Mouse (Mus musculus): ENCODE data around the gene Trpm8. TPM values are rescaled to one million over a fixed set of nuclear protein-coding genes. Genes with fewer than 3 reads are reported as not detected.

Trpm8 gene
- total and polyA plus RNA-seq, 3 experiments: not detected

- peaks cover 15% of the 10 kb centered on the region for H3K27me3 ChIP-seq (replicated peaks)
- dilution Hi-C loops (cut with MboI; ENCODE audit: extremely low pct_ligation_motif_present, extremely low pct_unique_long_range_greater_than_20kb, low sequenced_read_pairs): no loop called here
- no peaks in the 10 kb centered on the region for H3K4me1 ChIP-seq (ENCODE audit: control insufficient read depth in 1 of 2, insufficient read depth in 2 of 2)
- H3K4me3 ChIP-seq (replicated peaks in 1 of 3; ENCODE audit: low read depth in 2 of 3, low read length in 2 of 3, poor library complexity in 1 of 3): no peak overlapping the region
- H3K36me3 ChIP-seq (replicated peaks in 1 of 2; ENCODE audit: control insufficient read depth in 1 of 2, insufficient read depth in 1 of 2, low read length in 1 of 2): no peaks in the 10 kb centered on the region
- H3K79me2 ChIP-seq (replicated peaks; ENCODE audit: control insufficient read depth, extremely low read depth, insufficient read depth, poor library complexity, severe bottlenecking): no peaks in the 10 kb centered on the region
- no peak overlapping the region for H3K27ac ChIP-seq (ENCODE audit: insufficient read depth, low read depth)
- H3K9ac ChIP-seq (ENCODE audit: insufficient read depth, low read depth): no peak overlapping the region
- no peak for DNase-seq (ENCODE audit: extremely low read depth)
- peaks cover 75% of the 10 kb centered on the region for H3K9me3 ChIP-seq (replicated peaks; ENCODE audit: low read length)
- H3K4me2 ChIP-seq (ENCODE audit: insufficient read depth, low read depth, poor library complexity, severe bottlenecking): no peak overlapping the region
- TF ChIP-seq CHD2 (IDR thresholded peaks at IDR 0.05; ENCODE audit: low read length) (no peak), MAZ (IDR thresholded peaks at IDR 0.05; ENCODE audit: low read depth, low read length) (no peak), BHLHE40 (IDR thresholded peaks at IDR 0.05; ENCODE audit: low read depth, low read length) (no peak), JUN (IDR thresholded peaks at IDR 0.05; ENCODE audit: insufficient read depth, low read depth, low read length) (no peak), RAD21 (IDR thresholded peaks at IDR 0.05; ENCODE audit: low read depth, low read length) (no peak), ZNF384 (IDR thresholded peaks at IDR 0.05; ENCODE audit: low read depth, low read length) (no peak), TBP (conservative IDR thresholded peaks at IDR 0.05; ENCODE audit: low read depth, low read length) (no peak), NELFE (IDR thresholded peaks at IDR 0.05; ENCODE audit: low read depth, low read length) (no peak)
- in situ Hi-C loops (cut with MboI; ENCODE audit: low pct_ligation_motif_present, low pct_unique_long_range_greater_than_20kb, low sequenced_read_pairs): no loop called here
These were observed 27.4 kb upstream of the Trpm8 start for GRCm38 (mm10) chr1:88250023-88250422.

DNA sequence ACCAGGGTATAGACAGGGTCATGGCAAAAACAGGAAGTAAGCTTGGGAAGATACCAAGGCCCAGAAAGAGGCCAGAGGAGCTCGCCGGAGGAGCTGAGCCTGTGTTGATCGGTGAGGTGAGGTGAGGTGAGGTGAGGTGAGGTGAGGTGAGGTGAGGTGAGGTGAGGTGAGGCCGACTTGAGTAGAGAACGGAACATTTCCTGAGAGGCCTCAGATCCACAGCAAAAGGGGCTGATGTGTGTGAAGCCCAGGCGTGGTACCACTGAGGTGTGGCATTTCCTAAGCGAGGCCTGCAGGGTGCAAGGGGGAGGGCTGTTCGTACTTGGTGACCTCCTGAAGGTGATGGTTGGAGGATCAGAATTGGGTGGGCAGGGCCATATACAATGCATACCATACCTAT, 24.4 kb upstream of the Trpm8 start:
- no peaks in the 10 kb centered on the region for H3K79me2 ChIP-seq (replicated peaks; ENCODE audit: control insufficient read depth, extremely low read depth, insufficient read depth, poor library complexity, severe bottlenecking)
- peaks cover 78% of the 10 kb centered on the region for H3K9me3 ChIP-seq (replicated peaks; ENCODE audit: low read length)
- no peak for DNase-seq (ENCODE audit: extremely low read depth)
- H3K27ac ChIP-seq (ENCODE audit: insufficient read depth, low read depth): no peak overlapping the region
- dilution Hi-C loops (cut with MboI; ENCODE audit: extremely low pct_ligation_motif_present, extremely low pct_unique_long_range_greater_than_20kb, low sequenced_read_pairs) (no loop called here), in situ Hi-C loops (cut with MboI; ENCODE audit: low pct_ligation_motif_present, low pct_unique_long_range_greater_than_20kb, low sequenced_read_pairs) (no loop called here)
- no peak overlapping the region for H3K4me3 ChIP-seq (replicated peaks in 1 of 3; ENCODE audit: low read depth in 2 of 3, low read length in 2 of 3, poor library complexity in 1 of 3)
- peaks cover 13% of the 10 kb centered on the region for H3K27me3 ChIP-seq (replicated peaks)
- H3K36me3 ChIP-seq (replicated peaks in 1 of 2; ENCODE audit: control insufficient read depth in 1 of 2, insufficient read depth in 1 of 2, low read length in 1 of 2): no peaks in the 10 kb centered on the region
- H3K4me1 ChIP-seq (ENCODE audit: control insufficient read depth in 1 of 2, insufficient read depth in 2 of 2): no peaks in the 10 kb centered on the region
- TF ChIP-seq MAFK (IDR thresholded peaks at IDR 0.05; ENCODE audit: insufficient replicate concordance, low read length): no peak
- no peak for TF ChIP-seq ZMIZ1 (IDR thresholded peaks at IDR 0.05; ENCODE audit: low read depth, low read length)
- no peak for TF ChIP-seq BHLHE40 (IDR thresholded peaks at IDR 0.05; ENCODE audit: low read depth, low read length)
- TF ChIP-seq ZKSCAN1 (IDR thresholded peaks at IDR 0.05; ENCODE audit: borderline replicate concordance, low read depth, low read length): no peak
- no peak for TF ChIP-seq PAX5 (IDR thresholded peaks at IDR 0.05; ENCODE audit: low read length)
- no peak for TF ChIP-seq GABPA (IDR thresholded peaks at IDR 0.05; ENCODE audit: insufficient replicate concordance, low read depth, low read length)
- TF ChIP-seq ETS1 (conservative IDR thresholded peaks at IDR 0.05; ENCODE audit: low read depth, low read length): no peak
- no peak for TF ChIP-seq MXI1 (IDR thresholded peaks at IDR 0.05; ENCODE audit: low read depth, low read length)
- H3K4me2 ChIP-seq (ENCODE audit: insufficient read depth, low read depth, poor library complexity, severe bottlenecking): no peak overlapping the region
- no peak overlapping the region for H3K9ac ChIP-seq (ENCODE audit: insufficient read depth, low read depth)
